Mouse (Mus musculus): ENCODE measurements around the gene Dcst1. TPM values are rescaled to one million over a fixed set of nuclear protein-coding genes. Genes with fewer than 3 reads are reported as not detected.

Gene Dcst1
- total RNA-seq, 2 experiments from 2014 or later, result 0.28 TPM; not detected in 1

GRCm38 (mm10) chr3:89378394-89379067 lies 13.5 kb upstream of the Dcst1 start:
- H3K4me3 ChIP-seq, result peak overlapping the region; percentile 72
- H3K27ac ChIP-seq, result peak overlapping the region; percentile 93
- peak; percentile 75 to 76 for DNase-seq (ENCODE audit: extremely low spot score in 1 of 2, low spot score in 2 of 2)
- TF ChIP-seq CTCF (IDR thresholded peaks at IDR 0.05), result peak; percentile 99
- intact Hi-C loops (cut with DNase I), result no loop called here

- H3K4me3 ChIP-seq, result no peak overlapping the region
- DNase-seq (ENCODE audit: extremely low spot score in 1 of 2, low spot score in 2 of 2), result no peak
- TF ChIP-seq CTCF (IDR thresholded peaks at IDR 0.05), result no peak
- intact Hi-C loops (cut with DNase I), result no loop called here
- H3K27ac ChIP-seq, result peak overlapping the region; percentile 93; the same call in 1 of the 2 replicates
Measured at GRCm38 (mm10) chr3:89377831-89378230, 12.8 kb upstream of the Dcst1 start.

GRCm38 (mm10) chr3:89373581-89374231 lies 8.7 kb upstream of the Dcst1 start:
- Histone ChIP-seq H3K4me3 (no peak overlapping the region), H3K27ac (no peak overlapping the region)
- TF ChIP-seq CTCF (IDR thresholded peaks at IDR 0.05), result no peak
- intact Hi-C loops (cut with DNase I), result no loop called here
- no peak for DNase-seq (ENCODE audit: extremely low spot score in 1 of 2, low spot score in 2 of 2)

- intact Hi-C loops (cut with DNase I), result no loop called here
- H3K4me3 ChIP-seq, result no peak overlapping the region
- TF ChIP-seq CTCF (IDR thresholded peaks at IDR 0.05), result no peak
- no peak for DNase-seq (ENCODE audit: extremely low spot score in 1 of 2, low spot score in 2 of 2)
- H3K27ac ChIP-seq, result no peak overlapping the region
Measured at GRCm38 (mm10) chr3:89367338-89367737, 2.3 kb upstream of the Dcst1 start.

GRCm38 (mm10) chr3:89365486-89366414 lies 697 bp upstream of the Dcst1 start:
- no peak for TF ChIP-seq CTCF (IDR thresholded peaks at IDR 0.05)
- H3K27ac ChIP-seq, result no peak overlapping the region
- intact Hi-C loops (cut with DNase I), result no loop called here

GRCm38 (mm10) chr3:89364631-89365030 lies 422 bp downstream of the Dcst1 start:
- DNase-seq (ENCODE audit: extremely low spot score in 1 of 2, low spot score in 2 of 2), result no peak
- Histone ChIP-seq H3K4me3 (no peak overlapping the region), H3K27ac (no peak overlapping the region)
- intact Hi-C loops (cut with DNase I), result no loop called here
- no peak for TF ChIP-seq CTCF (IDR thresholded peaks at IDR 0.05)

More at GRCm38 (mm10) chr3:89365486-89366414, 697 bp upstream of the Dcst1 start:
- no peak overlapping the region for H3K4me3 ChIP-seq
- DNase-seq (ENCODE audit: extremely low spot score in 1 of 2, low spot score in 2 of 2), result no peak

- DNase-seq (ENCODE audit: extremely low spot score in 1 of 2, low spot score in 2 of 2), result no peak
- no peak for TF ChIP-seq CTCF (IDR thresholded peaks at IDR 0.05)
- Histone ChIP-seq H3K27ac (no peak within 1 kb of the TSS), H3K4me3 (no peak within 1 kb of the TSS)
- intact Hi-C loops (cut with DNase I), result no loop called here
Measured at GRCm38 (mm10) chr3:89361675-89362074, 3.4 kb downstream of the Dcst1 start, which contains the start of gene Dcst2. Gene Dcst2 (plus strand): TSS chr3:89361975.

- TF ChIP-seq CTCF (IDR thresholded peaks at IDR 0.05), result no peak
Measured at GRCm38 (mm10) chr3:89360237-89360636, 4.8 kb downstream of the Dcst1 start.

GRCm38 (mm10) chr3:89359630-89360029 lies 5.4 kb downstream of the Dcst1 start:
- TF ChIP-seq CTCF (IDR thresholded peaks at IDR 0.05), result no peak
- no peak for DNase-seq (ENCODE audit: extremely low spot score in 1 of 2, low spot score in 2 of 2)
- Histone ChIP-seq H3K27ac (no peak overlapping the region), H3K4me3 (no peak overlapping the region)
- intact Hi-C loops (cut with DNase I), result no loop called here

More at GRCm38 (mm10) chr3:89360237-89360636, 4.8 kb downstream of the Dcst1 start:
- Histone ChIP-seq H3K4me3 (no peak overlapping the region), H3K27ac (no peak overlapping the region)
- no peak for DNase-seq (ENCODE audit: extremely low spot score in 1 of 2, low spot score in 2 of 2)
- intact Hi-C loops (cut with DNase I), result no loop called here

GRCm38 (mm10) chr3:89356029-89356428 lies 9.0 kb downstream of the Dcst1 start:
- intact Hi-C loops (cut with DNase I), result no loop called here
- DNase-seq (ENCODE audit: extremely low spot score in 1 of 2, low spot score in 2 of 2), result no peak
- no peak overlapping the region for H3K4me3 ChIP-seq
- H3K27ac ChIP-seq, result no peak overlapping the region
- no peak for TF ChIP-seq CTCF (IDR thresholded peaks at IDR 0.05)

GRCm38 (mm10) chr3:89355512-89355902 lies 9.5 kb downstream of the Dcst1 start:
- intact Hi-C loops (cut with DNase I), result loop anchor here (2.0 kb wide), 1 partner anchor 39 kb away; no protein-coding TSS in a partner anchor
- Histone ChIP-seq H3K4me3 (no peak overlapping the region), H3K27ac (no peak overlapping the region)
- DNase-seq (ENCODE audit: extremely low spot score in 1 of 2, low spot score in 2 of 2), result no peak
- TF ChIP-seq CTCF (IDR thresholded peaks at IDR 0.05), result no peak

Data from left cerebral cortex, adult 2 months (tissue).